Mouse (Mus musculus): ENCODE data around the gene Rps6kb2. TPM values are rescaled to one million over a fixed set of nuclear protein-coding genes. Genes with fewer than 3 reads are reported as not detected.

Rps6kb2 gene
- total RNA-seq, 1 experiment = 19.7 TPM

- peaks cover 0 to 38% of the 10 kb centered on the region in 2 experiments; a peak in 3 of 4 replicates for H3K4me1 ChIP-seq (ENCODE audit: control insufficient read depth in 2 of 2, insufficient read depth in 2 of 2, low read length in 2 of 2, poor library complexity in 1 of 2)
- no peak for DNase-seq (ENCODE audit: low read depth, low spot score)
- peak overlapping the region; percentile 35 to 39; a peak in 3 of 4 replicates for H3K4me3 ChIP-seq (ENCODE audit: insufficient read depth in 1 of 2, low read depth in 1 of 2, low read length in 2 of 2, poor library complexity in 1 of 2, severe bottlenecking in 1 of 2)
- H3K9ac ChIP-seq (ENCODE audit: insufficient read depth, low read depth, low read length, poor library complexity, severe bottlenecking) = peak overlapping the region; percentile 31; the same call in 1 of the 2 replicates
- no peak overlapping the region for H3K27ac ChIP-seq (ENCODE audit: insufficient read depth, low read depth, low read length, poor library complexity, severe bottlenecking)
- no peaks in the 10 kb centered on the region for H3K9me3 ChIP-seq (ENCODE audit: control insufficient read depth, insufficient read depth, low read depth, low read length)
- in situ Hi-C loops (cut with MboI; ENCODE audit: low sequenced_read_pairs in 2 of 2, unreplicated experiment in 2 of 2) = no loop called here
- peaks cover 34% of the 10 kb centered on the region for H3K36me3 ChIP-seq (ENCODE audit: control insufficient read depth, insufficient read depth, low read length, poor library complexity, severe bottlenecking)
- no peak for TF ChIP-seq CHD2 (IDR thresholded peaks at IDR 0.05; ENCODE audit: low read depth, low read length)
- TF ChIP-seq ZNF384 (IDR thresholded peaks at IDR 0.05; ENCODE audit: low read depth, low read length) = no peak
- no peak for TF ChIP-seq ZC3H11A (IDR thresholded peaks at IDR 0.05; ENCODE audit: borderline replicate concordance, low read depth, low read length)
Observed at GRCm38 (mm10) chr19:4155223-4156072, 7.7 kb downstream of the Rps6kb2 start.

- no peak overlapping the region; a peak in 1 of 4 replicates for H3K4me3 ChIP-seq (ENCODE audit: insufficient read depth in 1 of 2, low read depth in 1 of 2, low read length in 2 of 2, poor library complexity in 1 of 2, severe bottlenecking in 1 of 2)
- TF ChIP-seq ZC3H11A (IDR thresholded peaks at IDR 0.05; ENCODE audit: borderline replicate concordance, low read depth, low read length) (no peak), HCFC1 (IDR thresholded peaks at IDR 0.05; ENCODE audit: borderline replicate concordance, insufficient read depth, low read length) (no peak), MAFK (IDR thresholded peaks at IDR 0.05; ENCODE audit: insufficient read depth, low read depth, low read length) (no peak), CHD2 (IDR thresholded peaks at IDR 0.05; ENCODE audit: low read depth, low read length) (no peak), ZNF384 (IDR thresholded peaks at IDR 0.05; ENCODE audit: low read depth, low read length) (no peak)
- no peak overlapping the region for H3K27ac ChIP-seq (ENCODE audit: insufficient read depth, low read depth, low read length, poor library complexity, severe bottlenecking)
- in situ Hi-C loops (cut with MboI; ENCODE audit: low sequenced_read_pairs in 2 of 2, unreplicated experiment in 2 of 2) = no loop called here
- H3K4me1 ChIP-seq (ENCODE audit: control insufficient read depth in 2 of 2, insufficient read depth in 2 of 2, low read length in 2 of 2, poor library complexity in 1 of 2) = peaks cover 0 to 46% of the 10 kb centered on the region in 2 experiments; a peak in 3 of 4 replicates
- H3K9ac ChIP-seq (ENCODE audit: insufficient read depth, low read depth, low read length, poor library complexity, severe bottlenecking) = peak overlapping the region; percentile 21; the same call in 1 of the 2 replicates
- no peak for DNase-seq (ENCODE audit: low read depth, low spot score)
- H3K36me3 ChIP-seq (ENCODE audit: control insufficient read depth, insufficient read depth, low read length, poor library complexity, severe bottlenecking) = peaks cover 40% of the 10 kb centered on the region
- no peaks in the 10 kb centered on the region for H3K9me3 ChIP-seq (ENCODE audit: control insufficient read depth, insufficient read depth, low read depth, low read length)
Observed at GRCm38 (mm10) chr19:4154437-4155222, 8.5 kb downstream of the Rps6kb2 start.

- H3K27ac ChIP-seq (ENCODE audit: insufficient read depth, low read depth, low read length, poor library complexity, severe bottlenecking) = peak within 1 kb of the TSS; percentile 4; the same call in 1 of the 2 replicates
- H3K9ac ChIP-seq (ENCODE audit: insufficient read depth, low read depth, low read length, poor library complexity, severe bottlenecking) = peak within 1 kb of the TSS; percentile 25; the same call in 1 of the 2 replicates
- TF ChIP-seq MAFK (IDR thresholded peaks at IDR 0.05; ENCODE audit: insufficient read depth, low read depth, low read length) (no peak), HCFC1 (IDR thresholded peaks at IDR 0.05; ENCODE audit: borderline replicate concordance, insufficient read depth, low read length) (no peak), CHD2 (IDR thresholded peaks at IDR 0.05; ENCODE audit: low read depth, low read length) (no peak), ZNF384 (IDR thresholded peaks at IDR 0.05; ENCODE audit: low read depth, low read length) (no peak), ZC3H11A (IDR thresholded peaks at IDR 0.05; ENCODE audit: borderline replicate concordance, low read depth, low read length) (no peak)
- in situ Hi-C loops (cut with MboI; ENCODE audit: low sequenced_read_pairs in 2 of 2, unreplicated experiment in 2 of 2) = no loop called here
- peaks cover 0 to 51% of the 10 kb centered on the region in 2 experiments; a peak in 3 of 4 replicates for H3K4me1 ChIP-seq (ENCODE audit: control insufficient read depth in 2 of 2, insufficient read depth in 2 of 2, low read length in 2 of 2, poor library complexity in 1 of 2)
- H3K4me3 ChIP-seq (ENCODE audit: insufficient read depth in 1 of 2, low read depth in 1 of 2, low read length in 2 of 2, poor library complexity in 1 of 2, severe bottlenecking in 1 of 2) = no peak within 1 kb of the TSS
- DNase-seq (ENCODE audit: low read depth, low spot score) = no peak
- H3K36me3 ChIP-seq (ENCODE audit: control insufficient read depth, insufficient read depth, low read length, poor library complexity, severe bottlenecking) = peaks cover 31% of the 10 kb centered on the region
- H3K9me3 ChIP-seq (ENCODE audit: control insufficient read depth, insufficient read depth, low read depth, low read length) = no peaks in the 10 kb centered on the region
Observed at GRCm38 (mm10) chr19:4153232-4153654, 9.9 kb downstream of the Rps6kb2 start, which contains the start of gene Ptprcap. Gene Ptprcap, plus strand, starts transcription at chr19:4153604.

GRCm38 (mm10) chr19:4152445-4153231, 10.5 kb downstream of the Rps6kb2 start:
- Histone ChIP-seq H3K9me3 (ENCODE audit: control insufficient read depth, insufficient read depth, low read depth, low read length) (no peaks in the 10 kb centered on the region), H3K9ac (ENCODE audit: insufficient read depth, low read depth, low read length, poor library complexity, severe bottlenecking) (no peak overlapping the region), H3K4me1 (ENCODE audit: control insufficient read depth in 2 of 2, insufficient read depth in 2 of 2, low read length in 2 of 2, poor library complexity in 1 of 2) (peaks cover 3 to 57% of the 10 kb centered on the region in 2 experiments), H3K4me3 (ENCODE audit: insufficient read depth in 1 of 2, low read depth in 1 of 2, low read length in 2 of 2, poor library complexity in 1 of 2, severe bottlenecking in 1 of 2) (no peak overlapping the region), H3K27ac (ENCODE audit: insufficient read depth, low read depth, low read length, poor library complexity, severe bottlenecking) (no peak overlapping the region), H3K36me3 (ENCODE audit: control insufficient read depth, insufficient read depth, low read length, poor library complexity, severe bottlenecking) (peaks cover 25% of the 10 kb centered on the region)
- DNase-seq (ENCODE audit: low read depth, low spot score) = no peak
- TF ChIP-seq CHD2 (IDR thresholded peaks at IDR 0.05; ENCODE audit: low read depth, low read length) = no peak
- no peak for TF ChIP-seq ZNF384 (IDR thresholded peaks at IDR 0.05; ENCODE audit: low read depth, low read length)
- no peak for TF ChIP-seq MAFK (IDR thresholded peaks at IDR 0.05; ENCODE audit: insufficient read depth, low read depth, low read length)
- no peak for TF ChIP-seq ZC3H11A (IDR thresholded peaks at IDR 0.05; ENCODE audit: borderline replicate concordance, low read depth, low read length)
- no peak for TF ChIP-seq HCFC1 (IDR thresholded peaks at IDR 0.05; ENCODE audit: borderline replicate concordance, insufficient read depth, low read length)
- in situ Hi-C loops (cut with MboI; ENCODE audit: low sequenced_read_pairs in 2 of 2, unreplicated experiment in 2 of 2) = no loop called here
